Mouse (Mus musculus) retina, embryonic 14.5 days (tissue): ENCODE data around the gene Mcl1.
"Not testable (repeated sequence)": the region's sequence is repeated elsewhere in the genome, so short reads cannot be mapped to it uniquely, and the experiment has no call there.

Experiments
- DNase-seq: peaks from one replicate; pipeline ENCODE4 v3.0.0-alpha.2; 2015; ENCODE audit warnings: low spot score

Gene Mcl1

DNA sequence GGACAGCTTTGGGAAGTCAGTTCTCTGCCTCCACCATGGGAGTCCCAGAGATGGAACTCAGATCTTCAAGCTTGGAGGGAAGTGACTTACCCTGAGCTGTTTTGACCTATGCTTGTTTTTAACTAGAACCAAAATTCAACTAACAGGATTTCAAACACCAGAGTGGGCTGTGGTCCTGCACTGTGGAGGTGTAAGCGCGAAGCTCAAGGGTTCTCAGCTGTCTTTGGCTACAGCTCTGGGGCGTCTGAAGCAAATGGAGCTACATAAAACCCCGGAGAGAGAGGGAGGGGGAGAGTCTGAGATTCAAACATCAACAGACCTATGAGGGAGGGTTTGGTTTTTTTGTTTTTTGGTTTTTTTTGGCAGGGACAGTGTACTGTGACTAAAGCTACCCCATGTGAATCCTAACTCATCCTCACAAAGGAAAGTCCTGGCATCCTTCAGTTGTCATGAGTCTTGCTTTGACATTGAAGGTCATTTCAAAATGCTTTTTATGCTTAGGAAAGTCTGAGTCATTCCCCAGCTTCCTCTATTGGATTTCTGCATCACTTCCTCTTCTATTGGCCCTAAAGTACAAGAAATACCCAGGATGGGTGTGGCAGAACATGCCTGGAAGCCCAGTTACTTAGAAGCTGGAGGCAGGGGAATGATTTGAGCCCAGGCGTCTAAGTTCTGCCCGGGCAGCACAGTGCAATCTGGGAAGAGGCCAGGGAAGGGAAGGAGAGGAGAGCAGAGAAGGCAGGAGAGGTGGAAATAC lies 8.1 kb upstream of the Mcl1 start:
- no peak for DNase-seq

- DNase-seq: no peak
These were observed 7.6 kb upstream of the Mcl1 start for GRCm38 (mm10) chr3:95651033-95651373.

GRCm38 (mm10) chr3:95651391-95652203 lies 7.0 kb upstream of the Mcl1 start:
- no peak for DNase-seq

GRCm38 (mm10) chr3:95652204-95652811 lies 6.3 kb upstream of the Mcl1 start:
- no peak for DNase-seq

DNA sequence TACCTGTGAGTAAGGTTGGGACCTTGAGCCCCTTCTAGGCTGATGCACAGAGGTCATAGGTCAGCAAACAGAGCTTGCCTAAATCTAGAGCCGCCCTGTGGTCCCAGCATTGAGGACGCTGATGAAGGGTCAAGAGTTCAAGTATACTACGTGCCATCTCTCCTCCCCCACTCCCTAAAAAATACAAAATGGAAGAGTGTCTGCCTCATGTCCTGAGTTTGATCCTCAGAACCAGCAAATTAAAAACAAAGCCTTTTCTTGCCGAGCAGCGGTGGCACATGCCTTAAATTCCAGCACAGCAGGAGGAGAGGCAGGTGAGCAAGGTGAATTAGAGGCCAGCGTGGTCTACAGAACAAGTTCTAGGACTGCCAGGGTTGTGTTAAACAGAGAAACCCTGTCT lies 5.7 kb upstream of the Mcl1 start:
- DNase-seq: no peak

GRCm38 (mm10) chr3:95653473-95654034 lies 5.0 kb upstream of the Mcl1 start:
- DNase-seq: peak; percentile 36

GRCm38 (mm10) chr3:95654371-95654770 lies 4.2 kb upstream of the Mcl1 start:
- DNase-seq: not testable (repeated sequence)

- DNase-seq: no peak
These were observed 3.2 kb upstream of the Mcl1 start for GRCm38 (mm10) chr3:95655437-95655836.

DNA sequence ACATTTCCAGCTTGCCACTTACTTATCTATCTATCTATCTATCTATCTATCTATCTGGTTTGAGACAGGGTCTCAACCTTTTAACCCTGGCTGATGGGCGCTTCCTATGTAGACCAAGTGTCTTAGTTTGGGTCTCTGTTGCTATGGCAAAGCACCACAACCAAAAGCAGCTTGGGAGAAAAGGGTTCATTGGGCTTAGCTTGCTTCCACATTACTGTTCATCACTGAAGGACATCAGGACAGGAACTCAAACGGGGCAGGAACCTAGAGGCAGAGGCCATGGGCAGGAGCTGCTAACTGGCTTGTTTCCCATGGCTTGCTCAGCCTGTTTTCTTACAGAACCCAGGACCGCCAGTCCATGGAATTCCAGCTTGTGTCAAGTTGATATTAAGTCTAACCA lies 1.5 kb upstream of the Mcl1 start:
- no peak for DNase-seq

DNA sequence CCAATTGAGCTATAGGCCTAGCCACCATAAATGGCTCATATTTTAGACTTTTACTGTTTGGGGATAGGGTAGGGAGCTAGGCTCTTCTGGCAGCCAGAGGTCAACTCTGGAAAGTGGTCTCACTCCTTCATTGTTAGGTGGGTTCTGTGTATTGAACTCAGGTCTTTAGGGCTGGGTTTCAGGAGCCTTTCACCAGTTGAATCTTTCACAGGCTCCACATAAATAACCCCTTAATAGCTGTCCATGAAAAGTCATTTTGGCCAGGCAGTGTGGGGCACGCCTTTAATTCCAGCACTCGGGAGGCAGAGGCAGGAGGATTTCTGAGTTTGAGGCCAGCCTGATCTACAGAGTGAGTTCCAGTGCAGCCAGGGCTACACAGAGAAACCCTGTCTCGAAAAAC lies 877 bp upstream of the Mcl1 start:
- DNase-seq: no peak

- peak; percentile 83 for DNase-seq
These were observed 502 bp downstream of the Mcl1 start for GRCm38 (mm10) chr3:95658868-95659712.

DNA sequence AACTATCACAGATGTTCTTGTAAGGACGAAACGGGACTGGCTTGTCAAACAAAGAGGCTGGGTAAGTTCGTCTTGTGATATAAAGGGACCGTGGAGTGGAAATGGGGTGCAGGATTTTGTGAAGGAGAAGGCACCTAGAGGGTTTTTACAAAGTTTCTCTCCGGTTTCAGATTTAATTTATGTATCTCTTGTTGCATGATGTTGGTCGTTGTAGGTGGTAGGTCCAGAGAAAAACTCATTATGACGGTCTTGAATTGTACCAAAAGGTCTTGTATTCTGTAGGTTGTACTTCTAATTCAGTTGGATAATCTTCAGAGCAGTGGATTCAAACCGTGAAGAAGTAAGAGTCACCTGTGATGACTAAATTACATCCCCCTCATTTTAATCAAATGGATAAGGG lies 1.4 kb downstream of the Mcl1 start:
- DNase-seq: no peak

DNA sequence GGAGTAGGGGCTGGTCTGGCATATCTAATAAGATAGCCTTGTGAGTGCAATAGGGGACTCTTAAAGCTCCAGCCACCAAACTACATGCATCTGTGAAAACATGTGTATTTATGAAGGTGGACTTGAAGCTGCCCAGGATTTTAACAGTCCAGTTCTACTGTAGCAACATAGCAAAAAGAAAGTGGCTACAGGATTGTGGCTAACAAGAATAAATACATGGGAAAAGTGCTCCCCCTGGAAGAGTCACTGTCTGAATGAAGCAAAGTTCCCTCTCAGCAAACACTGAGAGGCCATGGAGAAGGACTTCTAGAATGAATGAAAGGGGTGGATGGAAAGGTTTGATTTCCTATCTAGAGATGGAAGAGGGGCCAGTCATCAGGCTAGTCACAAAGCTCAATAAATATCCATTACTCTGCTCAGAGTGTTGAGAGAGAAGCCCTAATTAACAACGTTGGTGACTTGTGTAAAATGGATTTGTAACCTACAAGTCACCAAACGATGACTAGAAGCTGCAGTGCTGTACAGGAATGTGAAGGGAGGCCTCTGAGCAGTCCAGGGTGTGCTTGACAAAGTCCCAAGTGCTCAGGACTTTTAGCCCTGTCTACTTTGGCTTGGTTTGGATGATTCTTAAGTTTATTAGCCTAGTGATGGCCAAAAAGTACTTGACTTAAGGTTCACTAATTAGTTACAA lies 2.3 kb downstream of the Mcl1 start:
- DNase-seq: no peak

- no peak for DNase-seq
These were observed 3.5 kb downstream of the Mcl1 start for GRCm38 (mm10) chr3:95661945-95662715.

DNA sequence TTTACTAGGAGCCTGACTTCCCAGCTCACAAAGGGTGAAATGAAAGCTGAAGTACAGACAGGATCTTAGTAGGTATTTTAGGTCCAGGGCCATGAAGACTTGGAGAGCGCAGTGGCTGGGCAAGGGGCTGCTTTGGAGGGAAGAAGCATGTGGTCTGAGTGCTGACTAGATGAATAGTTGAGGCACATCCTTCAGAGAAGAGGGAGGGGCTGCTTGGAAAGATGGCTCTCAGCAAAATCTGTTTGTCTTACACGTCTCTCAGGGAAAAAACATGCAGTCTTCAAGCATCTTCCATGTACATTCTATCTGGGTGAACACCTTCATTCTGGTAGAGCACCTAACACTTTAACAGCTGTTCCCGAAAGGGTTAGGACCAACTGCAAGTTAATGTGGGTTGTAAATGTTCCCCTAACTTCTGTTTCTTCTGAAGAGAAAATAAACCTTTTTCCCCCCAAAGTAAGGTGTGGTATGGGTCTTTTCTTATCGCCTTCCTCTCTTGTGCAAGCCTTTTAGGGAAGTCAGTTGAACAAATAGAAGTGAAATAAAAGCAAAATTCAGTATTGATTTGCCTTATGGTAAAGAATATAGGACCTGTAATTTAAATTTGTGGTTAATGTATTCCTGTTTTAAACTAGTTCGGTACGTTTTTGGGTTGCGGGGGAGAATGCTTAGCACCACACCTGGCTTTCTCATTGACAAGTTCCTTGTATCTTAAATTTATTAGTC lies 4.3 kb downstream of the Mcl1 start:
- DNase-seq: no peak

- no peak for DNase-seq
These were observed 4.9 kb downstream of the Mcl1 start for GRCm38 (mm10) chr3:95663486-95663885.

DNA sequence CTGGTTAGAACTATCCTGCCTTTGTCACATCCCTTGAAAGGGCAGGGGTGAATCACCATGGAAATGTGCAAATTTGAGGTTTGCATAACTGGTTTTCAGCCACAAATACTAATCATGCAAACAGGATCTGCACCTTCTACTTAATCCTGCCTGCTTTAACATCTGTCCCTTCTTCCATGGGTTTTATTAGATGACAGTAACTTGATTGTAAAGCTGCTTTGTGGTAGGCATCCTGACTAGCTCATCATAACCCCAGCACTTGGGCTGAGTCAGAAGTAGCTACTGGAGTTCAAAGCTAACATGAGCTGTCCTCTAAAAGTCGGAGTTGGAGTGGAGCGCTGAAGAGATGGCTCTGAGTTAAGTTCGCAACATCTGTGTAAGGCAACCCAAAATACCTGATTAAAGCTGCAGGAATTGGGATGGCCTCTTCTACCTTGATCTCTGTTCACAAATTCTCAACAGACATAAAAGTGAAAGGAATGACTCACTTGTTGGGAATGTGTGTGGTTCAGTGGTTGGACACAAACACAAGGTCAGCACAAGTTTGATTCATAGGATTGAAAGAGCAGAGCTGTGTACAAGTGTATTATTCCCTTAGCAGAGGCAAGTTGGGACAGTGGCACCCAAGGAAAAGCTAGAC lies 5.5 kb downstream of the Mcl1 start:
- DNase-seq: no peak

DNA sequence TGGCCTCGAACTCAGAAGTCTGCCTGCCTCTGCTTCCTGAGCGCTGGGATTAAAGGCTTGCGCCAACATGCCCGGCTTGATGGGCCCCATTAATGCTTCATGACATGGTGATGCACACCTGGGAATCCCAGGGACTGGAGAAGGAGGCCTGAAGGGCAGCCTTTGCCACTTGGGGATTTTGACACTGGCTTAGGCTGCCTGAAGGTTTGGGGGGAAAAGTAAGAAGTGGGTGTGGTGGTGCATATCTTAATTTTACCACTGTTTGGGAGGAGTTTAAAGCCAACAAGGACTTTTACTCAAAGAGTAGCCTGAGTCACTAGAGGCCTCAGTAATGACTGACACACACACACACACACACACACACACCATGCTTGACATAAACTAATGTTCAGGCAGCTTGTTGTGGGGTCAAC lies 6.4 kb downstream of the Mcl1 start:
- DNase-seq: no peak

GRCm38 (mm10) chr3:95666124-95666844 lies 7.7 kb downstream of the Mcl1 start:
- no peak for DNase-seq
